Mouse (Mus musculus) layer of hippocampus, postnatal 10 days (tissue): Measurements from ENCODE around the gene Slc22a16. TPM values are rescaled to one million over a fixed set of nuclear protein-coding genes. Genes with fewer than 3 reads are reported as not detected.

Experiments used
- total RNA-seq, 2 experiments: library from RNA; stranded (reverse); gene quantifications; 2 replicates each; pipeline ENCODE4 v1.2.3; 2021

Gene Slc22a16
- total RNA-seq, 2 experiments from 2014 or later: not detected

Other genes with a start within 250 kb of the Slc22a16 start
- 10 to 100 TPM; 24.7 to 27.4 TPM for gene Cdk19, start 230.8 kb upstream of the Slc22a16 start, total RNA-seq
- 1 to 10 TPM; 6.4 to 8.4 TPM for gene Ddo, start 59.7 kb downstream of the Slc22a16 start, total RNA-seq
- gene Mettl24, start 112.9 kb downstream of the Slc22a16 start, total RNA-seq: 1 to 10 TPM; 1.5 to 2.4 TPM